ENCODE assay signal across 7 mouse cellular contexts in genomic region chr9:37054703-37055102, GRCm38 (mm10).
DNase-seq lines count a peak whose midpoint lies in the region; ATAC-seq and TF ChIP-seq lines count a peak whose summit lies in the region.

No protein-coding gene starts in this region.

- H3K79me3 ChIP-seq in C2C12 (ENCODE audit: low read depth): no peaks in the 10 kb centered on the region

- no peaks in the 10 kb centered on the region for H3K79me2 ChIP-seq in C2C12 (ENCODE audit: control insufficient read depth, insufficient read depth)
- H3K79me2 ChIP-seq in heart, adult 2 months (replicated peaks; ENCODE audit: control insufficient read depth, insufficient read depth, low read length): no peaks in the 10 kb centered on the region

- no peak overlapping the region for H3K4me3 ChIP-seq in C2C12 (ENCODE audit: insufficient read depth, poor library complexity, severe bottlenecking)
- no peak overlapping the region for H3K4me3 ChIP-seq in heart, adult 2 months
- H3K4me3 ChIP-seq in midbrain, embryonic 13.5 days (replicated peaks): no peak overlapping the region; the same call in 1 of the 2 replicates

- peak overlapping the region; percentile 50 for H3K27ac ChIP-seq in heart, adult 2 months
- peak overlapping the region; percentile 82 for H3K27ac ChIP-seq in midbrain, embryonic 13.5 days

- TF ChIP-seq EP300 in heart, adult 2 months (IDR thresholded peaks at IDR 0.05; ENCODE audit: insufficient read depth, low read depth, low read length): peak; percentile 73; the same call in 1 of the 2 replicates

- no peak overlapping the region for H3K9ac ChIP-seq in heart, adult 2 months (ENCODE audit: low read depth, low read length)
- H3K9ac ChIP-seq in midbrain, embryonic 13.5 days (replicated peaks): peak overlapping the region; percentile 65; the same call in 1 of the 2 replicates

- WGBS in heart, adult 2 months: 62% methylated on average over 5 of the region's 5 CpGs
- WGBS in midbrain, embryonic 13.5 days: 10% methylated on average over 5 of the region's 5 CpGs

- ATAC-seq in midbrain, embryonic 13.5 days: 0 out of 2 replicates have a peak, but pooled peaks have one; percentile 6

- DNase-seq in brain, adult 2 months (ENCODE audit: low read depth, low spot score): peak; percentile 92
- DNase-seq in heart, adult 2 months: peak; percentile 46 to 56
- peak; percentile 53 for DNase-seq in kidney, postnatal 14 days
- DNase-seq in spleen, postnatal 4 days (ENCODE audit: low spot score in 2 of 2): no peak
- DNase-seq in cerebellum, adult 11 months: no peak

- H3K9me3 ChIP-seq in midbrain, embryonic 13.5 days: no peaks in the 10 kb centered on the region

- no peak for TF ChIP-seq POLR2A in heart, adult 2 months (IDR thresholded peaks at IDR 0.05; ENCODE audit: insufficient read depth, low read depth, low read length)

- peaks cover 7% of the 10 kb centered on the region; the same call in 1 of the 2 replicates for H3K4me1 ChIP-seq in heart, adult 2 months (ENCODE audit: control insufficient read depth, insufficient read depth, low read length)
- H3K4me1 ChIP-seq in midbrain, embryonic 13.5 days (replicated peaks): peaks cover 45% of the 10 kb centered on the region

- no peak overlapping the region for H3ac ChIP-seq in C2C12 (ENCODE audit: control insufficient read depth, insufficient read length, low read depth)

- H3K4me2 ChIP-seq in midbrain, embryonic 13.5 days (replicated peaks): peak overlapping the region; percentile 55

- H3K27me3 ChIP-seq in C2C12 (ENCODE audit: control insufficient read depth, insufficient read depth, insufficient read length): no peaks in the 10 kb centered on the region
- no peaks in the 10 kb centered on the region for H3K27me3 ChIP-seq in heart, adult 2 months (ENCODE audit: control insufficient read depth, insufficient read depth, low read length)
- 0 out of 2 replicates have a peak, but pooled peaks cover 5% of the 10 kb centered on the region for H3K27me3 ChIP-seq in midbrain, embryonic 13.5 days

- H3K36me3 ChIP-seq in C2C12 (ENCODE audit: control insufficient read depth, insufficient read depth): no peaks in the 10 kb centered on the region
- no peaks in the 10 kb centered on the region for H3K36me3 ChIP-seq in heart, adult 2 months (ENCODE audit: control insufficient read depth, insufficient read depth, low read length)
- no peaks in the 10 kb centered on the region for H3K36me3 ChIP-seq in midbrain, embryonic 13.5 days

- intact Hi-C loops in heart, adult 2 months (cut with DNase I): no loop called here

- TF ChIP-seq CTCF in C2C12 (IDR thresholded peaks at IDR 0.05; ENCODE audit: control insufficient read depth, insufficient read depth, insufficient read length): no peak
- no peak for TF ChIP-seq CTCF in heart, adult 2 months (IDR thresholded peaks at IDR 0.05)

TF ChIP-seq in C2C12, 6 proteins besides CTCF, POLR2A, EP300 and RAD21:
- TF ChIP-seq MYOG (IDR thresholded peaks at IDR 0.05; ENCODE audit: control insufficient read depth, extremely low read depth, insufficient read length) (no peak), MAX (IDR thresholded peaks at IDR 0.05) (no peak), CEBPB (IDR thresholded peaks at IDR 0.05; ENCODE audit: low read depth) (peak; percentile 70), MYOD1 (IDR thresholded peaks at IDR 0.05; ENCODE audit: control insufficient read depth, insufficient read length, low read depth) (peak; percentile 89)

Comparison
In these comparisons a context has a peak if more than half of its experiments do, and no peak if none do; other contexts are left out.
1. DNase-seq: peak in brain, adult 2 months (single experiment), heart, adult 2 months (2 of 2) and kidney, postnatal 14 days (single experiment); none in spleen, postnatal 4 days (0 of 2) and cerebellum, adult 11 months (single experiment).